Mouse (Mus musculus): ENCODE results near the gene Gopc. TPM values are rescaled to one million over a fixed set of nuclear protein-coding genes. Genes with fewer than 3 reads are reported as not detected.
"Not testable (repeated sequence)": the region's sequence is repeated elsewhere in the genome, so short reads cannot be mapped to it uniquely, and the experiment has no call there.

The Gopc gene
- polyA plus RNA-seq, 1 experiment from 2014 or later: 19.1 TPM

DNA sequence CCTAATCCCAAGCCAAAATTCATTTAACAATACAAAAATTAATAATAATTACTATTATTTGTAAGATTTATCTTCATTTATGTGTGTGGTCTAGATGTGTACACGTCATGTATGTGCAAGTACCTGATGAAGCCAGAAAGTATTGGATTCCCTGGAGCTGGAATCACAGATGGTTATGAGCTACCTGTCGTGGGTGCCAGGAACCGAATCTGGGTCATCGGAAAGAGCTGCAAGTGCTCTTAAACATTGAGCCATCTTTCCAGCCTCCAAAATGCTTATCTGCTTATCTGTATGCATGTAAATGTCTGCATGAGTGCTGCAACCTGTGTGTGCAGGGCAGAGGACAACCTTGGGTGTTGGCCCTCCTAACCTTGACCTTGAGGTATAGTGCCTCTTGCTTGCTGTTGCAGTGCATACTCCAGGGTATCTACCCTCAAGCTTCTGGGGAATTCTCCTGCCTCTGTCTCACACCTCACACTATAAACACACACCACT lies 21.6 kb downstream of the Gopc start:
- no peak overlapping the region for H3K27ac ChIP-seq (ENCODE audit: low read length)

DNA sequence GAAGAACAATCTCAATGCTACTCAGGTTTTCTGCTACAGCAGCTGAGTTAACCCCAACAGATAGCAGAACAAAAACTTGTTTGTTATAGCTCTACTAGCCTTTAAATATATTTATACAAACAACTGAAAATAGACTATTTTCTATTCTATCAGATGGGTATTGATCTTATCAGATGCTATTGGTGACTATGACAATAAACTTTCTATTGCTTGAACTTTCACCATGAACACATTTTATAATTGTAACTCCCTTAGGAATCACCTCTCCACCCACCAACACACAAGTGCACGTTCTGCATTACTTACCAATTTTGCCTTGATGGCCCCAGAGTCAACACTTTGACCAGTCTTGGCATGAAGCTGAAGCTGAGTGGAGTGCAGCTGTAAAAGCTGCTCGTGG lies 23.5 kb downstream of the Gopc start, which contains the start of gene Gm26741:
Gm26741 (plus strand) TSS at position 301 of the 400 bp plus-strand sequence.
- H3K4me2 ChIP-seq (replicated peaks; ENCODE audit: low read depth, low read length): no peak within 1 kb of the TSS
- H3K4me1 ChIP-seq (ENCODE audit: control insufficient read depth, insufficient read depth, low read length): no peaks in the 10 kb centered on the region
- H3K4me3 ChIP-seq (ENCODE audit: low read depth, low read length): no peak within 1 kb of the TSS
- no peaks in the 10 kb centered on the region for H3K9me3 ChIP-seq (ENCODE audit: control insufficient read depth, low read depth, low read length)
- no peak for ATAC-seq (ENCODE audit: insufficient number of reproducible peaks, insufficient read depth, low FRiP score, low read depth)
- H3K36me3 ChIP-seq (ENCODE audit: control insufficient read depth, insufficient read depth, low read length): peaks cover 5% of the 10 kb centered on the region; the same call in 1 of the 2 replicates
- 89% methylated on average over 2 of the region's 2 CpGs for WGBS
- H3K27ac ChIP-seq (ENCODE audit: low read length): no peak within 1 kb of the TSS
- H3K27me3 ChIP-seq (ENCODE audit: control insufficient read depth, insufficient read depth, low read length): no peaks in the 10 kb centered on the region
- H3K9ac ChIP-seq (replicated peaks; ENCODE audit: low read depth, low read length): no peak within 1 kb of the TSS

More for the DNA sequence above, 21.6 kb downstream of the Gopc start:
- no peak for ATAC-seq (ENCODE audit: insufficient number of reproducible peaks, insufficient read depth, low FRiP score, low read depth)
- Histone ChIP-seq H3K4me1 (ENCODE audit: control insufficient read depth, insufficient read depth, low read length) (no peaks in the 10 kb centered on the region), H3K9me3 (ENCODE audit: control insufficient read depth, low read depth, low read length) (no peaks in the 10 kb centered on the region), H3K9ac (replicated peaks; ENCODE audit: low read depth, low read length) (no peak overlapping the region), H3K36me3 (ENCODE audit: control insufficient read depth, insufficient read depth, low read length) (peaks cover 2% of the 10 kb centered on the region; the same call in 1 of the 2 replicates), H3K4me3 (ENCODE audit: low read depth, low read length) (no peak overlapping the region), H3K4me2 (replicated peaks; ENCODE audit: low read depth, low read length) (no peak overlapping the region), H3K27me3 (ENCODE audit: control insufficient read depth, insufficient read depth, low read length) (no peaks in the 10 kb centered on the region)
- WGBS: 98% methylated on average over 4 of the region's 4 CpGs

DNA sequence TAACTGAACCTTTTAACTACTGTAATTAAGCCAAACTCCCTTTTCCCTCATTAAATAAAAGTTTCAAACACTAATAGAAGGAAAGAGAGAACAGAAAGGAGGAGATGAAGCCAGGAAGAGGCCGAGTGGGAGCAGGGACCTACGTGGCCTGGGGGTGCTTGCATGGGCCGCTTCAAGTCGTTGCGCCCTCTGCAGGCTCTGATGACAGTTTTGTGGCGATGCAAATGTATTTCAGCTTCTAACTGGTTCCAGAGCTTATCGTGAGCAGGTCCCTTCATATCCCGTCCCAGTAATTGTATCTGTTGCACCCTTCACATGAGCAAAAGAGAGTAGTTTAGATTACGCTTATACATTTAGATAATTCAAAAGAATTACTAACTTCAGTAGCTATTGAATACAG lies 28.7 kb downstream of the Gopc start:
- no peak overlapping the region for H3K9ac ChIP-seq (replicated peaks; ENCODE audit: low read depth, low read length)
- peaks cover 31% of the 10 kb centered on the region for H3K36me3 ChIP-seq (ENCODE audit: control insufficient read depth, insufficient read depth, low read length)
- H3K27ac ChIP-seq (ENCODE audit: low read length): no peak overlapping the region
- 81% methylated on average over 9 of the region's 9 CpGs for WGBS
- ATAC-seq (ENCODE audit: insufficient number of reproducible peaks, insufficient read depth, low FRiP score, low read depth): no peak
- H3K4me2 ChIP-seq (replicated peaks; ENCODE audit: low read depth, low read length): no peak overlapping the region
- no peaks in the 10 kb centered on the region for H3K9me3 ChIP-seq (ENCODE audit: control insufficient read depth, low read depth, low read length)
- no peaks in the 10 kb centered on the region for H3K4me1 ChIP-seq (ENCODE audit: control insufficient read depth, insufficient read depth, low read length)
- H3K4me3 ChIP-seq (ENCODE audit: low read depth, low read length): no peak overlapping the region
- H3K27me3 ChIP-seq (ENCODE audit: control insufficient read depth, insufficient read depth, low read length): no peaks in the 10 kb centered on the region

DNA sequence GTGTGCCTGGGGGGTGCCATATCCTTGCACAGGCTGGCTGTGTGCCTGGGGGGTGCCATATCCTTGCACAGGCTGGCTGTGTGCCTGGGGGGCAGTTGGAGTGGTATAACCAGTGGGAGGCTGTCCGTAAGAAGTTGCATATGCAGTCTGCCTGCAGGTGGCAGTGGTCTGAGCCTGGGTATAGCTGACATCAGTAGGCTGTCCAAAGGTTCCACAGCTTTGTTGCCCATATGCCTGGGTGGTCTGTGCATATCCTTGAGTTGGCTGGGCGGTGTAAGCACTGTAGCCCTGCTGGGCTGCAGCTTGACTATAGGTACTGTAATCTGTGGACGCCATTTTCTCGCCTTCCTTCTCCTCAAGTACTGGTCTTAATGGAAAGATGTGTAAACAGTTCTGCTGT lies 38.6 kb downstream of the Gopc start:
- not testable (repeated sequence) for H3K4me2 ChIP-seq (replicated peaks; ENCODE audit: low read depth, low read length); H3K27ac ChIP-seq (ENCODE audit: low read length); H3K9me3 ChIP-seq (ENCODE audit: control insufficient read depth, low read depth, low read length); ATAC-seq (ENCODE audit: insufficient number of reproducible peaks, insufficient read depth, low FRiP score, low read depth); H3K27me3 ChIP-seq (ENCODE audit: control insufficient read depth, insufficient read depth, low read length); H3K4me3 ChIP-seq (ENCODE audit: low read depth, low read length); H3K4me1 ChIP-seq (ENCODE audit: control insufficient read depth, insufficient read depth, low read length); H3K9ac ChIP-seq (replicated peaks; ENCODE audit: low read depth, low read length)
- H3K36me3 ChIP-seq (ENCODE audit: control insufficient read depth, insufficient read depth, low read length): peaks cover 29% of the 10 kb centered on the region
- 97% methylated on average over 4 of the region's 4 CpGs for WGBS

DNA sequence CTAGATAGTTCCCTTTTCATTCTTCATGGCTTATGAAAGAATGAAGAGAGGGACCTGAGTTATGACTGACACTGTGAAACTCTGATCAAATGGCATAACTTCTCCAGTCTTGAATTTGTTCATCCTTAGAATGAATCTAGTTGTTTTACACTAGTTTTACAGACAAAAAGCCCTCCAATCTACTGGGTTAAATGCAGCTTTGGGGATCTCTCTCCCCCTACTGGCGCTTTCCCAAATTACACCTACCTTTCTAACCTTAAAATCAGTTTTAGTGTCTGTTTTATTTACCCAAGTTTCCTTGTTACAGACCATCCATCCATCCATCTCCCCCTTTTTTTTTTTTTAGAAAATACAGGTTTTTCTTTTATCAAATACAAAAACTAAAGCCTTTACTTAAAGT lies 50.9 kb downstream of the Gopc start:
- Histone ChIP-seq H3K4me2 (replicated peaks; ENCODE audit: low read depth, low read length) (no peak overlapping the region), H3K27me3 (ENCODE audit: control insufficient read depth, insufficient read depth, low read length) (no peaks in the 10 kb centered on the region), H3K4me3 (ENCODE audit: low read depth, low read length) (no peak overlapping the region), H3K4me1 (ENCODE audit: control insufficient read depth, insufficient read depth, low read length) (no peaks in the 10 kb centered on the region), H3K9me3 (ENCODE audit: control insufficient read depth, low read depth, low read length) (no peaks in the 10 kb centered on the region), H3K9ac (replicated peaks; ENCODE audit: low read depth, low read length) (no peak overlapping the region), H3K36me3 (ENCODE audit: control insufficient read depth, insufficient read depth, low read length) (no peaks in the 10 kb centered on the region), H3K27ac (ENCODE audit: low read length) (no peak overlapping the region)
- no peak for ATAC-seq (ENCODE audit: insufficient number of reproducible peaks, insufficient read depth, low FRiP score, low read depth)
- 3% methylated on average over 1 of the region's 1 CpGs for WGBS

DNA sequence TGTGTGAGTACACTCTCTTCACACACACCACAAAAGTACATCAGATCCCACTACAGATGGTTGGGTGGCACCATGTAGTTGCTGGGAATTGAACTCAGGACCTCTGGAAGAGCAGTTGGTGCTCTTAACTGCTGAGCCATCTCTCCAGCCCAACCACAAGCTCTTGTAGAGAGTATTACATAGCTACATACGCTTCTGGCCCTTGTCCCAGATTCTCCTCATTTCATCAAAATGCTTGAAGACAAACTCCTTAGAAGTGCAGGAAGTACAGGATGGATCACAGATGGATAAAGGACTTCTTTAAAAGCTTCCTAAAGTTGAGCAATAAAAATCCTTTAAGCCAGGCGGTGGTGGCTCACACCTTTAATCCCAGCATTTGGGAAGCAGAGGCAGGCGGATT lies 60.0 kb downstream of the Gopc start:
- no peaks in the 10 kb centered on the region for H3K27me3 ChIP-seq (ENCODE audit: control insufficient read depth, insufficient read depth, low read length)
- H3K4me1 ChIP-seq (ENCODE audit: control insufficient read depth, insufficient read depth, low read length): no peaks in the 10 kb centered on the region
- 90% methylated on average over 3 of the region's 3 CpGs for WGBS
- no peak overlapping the region for H3K27ac ChIP-seq (ENCODE audit: low read length)
- H3K36me3 ChIP-seq (ENCODE audit: control insufficient read depth, insufficient read depth, low read length): peaks cover 12% of the 10 kb centered on the region
- H3K9me3 ChIP-seq (ENCODE audit: control insufficient read depth, low read depth, low read length): no peaks in the 10 kb centered on the region
- no peak overlapping the region for H3K4me3 ChIP-seq (ENCODE audit: low read depth, low read length)
- no peak overlapping the region for H3K4me2 ChIP-seq (replicated peaks; ENCODE audit: low read depth, low read length)
- no peak for ATAC-seq (ENCODE audit: insufficient number of reproducible peaks, insufficient read depth, low FRiP score, low read depth)
- H3K9ac ChIP-seq (replicated peaks; ENCODE audit: low read depth, low read length): no peak overlapping the region

DNA sequence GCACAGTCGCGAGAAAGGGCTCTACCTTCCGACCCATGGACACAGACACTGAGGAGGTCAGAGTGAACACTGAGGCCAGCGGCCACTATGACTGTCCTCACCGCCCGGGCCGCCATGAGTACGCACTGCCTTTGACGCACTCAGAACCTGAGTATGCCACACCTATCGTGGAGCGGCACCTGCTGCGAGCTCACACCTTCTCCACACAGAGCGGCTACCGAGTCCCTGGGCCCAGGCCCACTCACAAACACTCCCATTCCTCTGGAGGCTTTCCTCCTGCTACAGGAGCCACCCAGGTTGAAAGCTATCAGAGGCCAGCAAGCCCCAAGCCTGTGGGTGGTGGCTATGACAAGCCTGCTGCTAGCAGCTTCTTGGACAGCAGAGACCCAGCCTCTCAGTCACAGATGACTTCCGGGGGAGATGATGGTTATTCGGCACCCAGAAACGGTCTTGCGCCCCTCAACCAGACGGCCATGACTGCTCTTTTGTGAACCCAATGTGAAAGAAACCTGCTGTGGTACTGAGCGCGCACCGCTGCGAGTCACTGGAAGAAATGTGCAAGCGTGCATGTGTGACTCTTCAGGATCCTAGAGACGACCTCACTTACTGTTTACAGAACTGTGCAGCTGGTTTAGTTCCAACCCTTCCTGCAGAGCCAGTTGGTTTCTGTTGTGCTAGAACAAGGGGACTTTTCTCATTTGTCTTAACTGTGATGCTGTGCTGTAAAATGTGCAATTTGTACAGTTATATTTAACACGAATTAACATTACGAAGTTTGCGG lies 62.2 kb downstream of the Gopc start:
- Histone ChIP-seq H3K4me1 (ENCODE audit: control insufficient read depth, insufficient read depth, low read length) (no peaks in the 10 kb centered on the region), H3K4me3 (ENCODE audit: low read depth, low read length) (no peak overlapping the region), H3K27me3 (ENCODE audit: control insufficient read depth, insufficient read depth, low read length) (no peaks in the 10 kb centered on the region), H3K9me3 (ENCODE audit: control insufficient read depth, low read depth, low read length) (no peaks in the 10 kb centered on the region), H3K4me2 (replicated peaks; ENCODE audit: low read depth, low read length) (no peak overlapping the region), H3K9ac (replicated peaks; ENCODE audit: low read depth, low read length) (no peak overlapping the region), H3K36me3 (ENCODE audit: control insufficient read depth, insufficient read depth, low read length) (peaks cover 15% of the 10 kb centered on the region), H3K27ac (ENCODE audit: low read length) (no peak overlapping the region)
- ATAC-seq (ENCODE audit: insufficient number of reproducible peaks, insufficient read depth, low FRiP score, low read depth): peak; percentile 37; the same call in 1 of the 2 replicates
- WGBS: 83% methylated on average over 28 of the region's 28 CpGs

DNA sequence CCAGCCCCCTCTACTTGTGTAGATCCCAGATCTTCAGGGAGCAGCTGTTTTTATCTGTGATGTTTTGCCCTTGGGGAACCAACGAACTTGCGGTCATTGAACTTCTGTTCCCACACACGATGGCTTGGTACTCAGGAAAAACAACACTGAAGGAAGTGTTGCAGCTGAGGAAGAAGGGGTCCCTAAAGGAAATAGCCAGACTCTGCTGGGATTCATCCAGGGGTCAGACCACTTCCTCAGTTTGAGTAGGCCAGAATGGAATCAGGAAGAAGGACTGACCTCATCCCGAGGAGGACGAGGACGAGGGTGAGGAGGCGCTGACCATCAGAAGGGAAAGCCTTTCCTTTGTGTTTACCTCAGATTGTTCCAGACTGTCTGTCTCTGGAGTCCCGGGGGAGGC lies 72.7 kb downstream of the Gopc start:
- H3K4me1 ChIP-seq (ENCODE audit: control insufficient read depth, insufficient read depth, low read length): no peaks in the 10 kb centered on the region
- ATAC-seq (ENCODE audit: insufficient number of reproducible peaks, insufficient read depth, low FRiP score, low read depth): no peak
- H3K9ac ChIP-seq (replicated peaks; ENCODE audit: low read depth, low read length): no peak overlapping the region
- no peak overlapping the region for H3K4me3 ChIP-seq (ENCODE audit: low read depth, low read length)
- H3K36me3 ChIP-seq (ENCODE audit: control insufficient read depth, insufficient read depth, low read length): peaks cover 9% of the 10 kb centered on the region; the same call in 1 of the 2 replicates
- H3K4me2 ChIP-seq (replicated peaks; ENCODE audit: low read depth, low read length): no peak overlapping the region
- H3K9me3 ChIP-seq (ENCODE audit: control insufficient read depth, low read depth, low read length): no peaks in the 10 kb centered on the region
- 67% methylated on average over 8 of the region's 8 CpGs for WGBS
- no peak overlapping the region for H3K27ac ChIP-seq (ENCODE audit: low read length)
- H3K27me3 ChIP-seq (ENCODE audit: control insufficient read depth, insufficient read depth, low read length): no peaks in the 10 kb centered on the region

Data from stomach, embryonic 14.5 days (tissue).